Mouse (Mus musculus): Measurements from ENCODE around the gene Diaph3. TPM values are rescaled to one million over a fixed set of nuclear protein-coding genes. Genes with fewer than 3 reads are reported as not detected.

The Diaph3 gene
- total and polyA plus RNA-seq, 3 experiments = 16.2 to 36.9 (median 17.5) TPM

GRCm38 (mm10) chr14:86757604-86758520, 383.2 kb downstream of the Diaph3 start:
- no peak overlapping the region for H3K4me2 ChIP-seq (ENCODE audit: insufficient read depth, low read depth, poor library complexity, severe bottlenecking)
- dilution Hi-C loops (cut with MboI; ENCODE audit: extremely low pct_ligation_motif_present, extremely low pct_unique_long_range_greater_than_20kb, low sequenced_read_pairs) = no loop called here

GRCm38 (mm10) chr14:86757132-86757531, 383.9 kb downstream of the Diaph3 start:
- Histone ChIP-seq H3K4me1 (ENCODE audit: control insufficient read depth in 1 of 2, insufficient read depth in 2 of 2) (no peaks in the 10 kb centered on the region), H3K4me3 (replicated peaks in 1 of 3; ENCODE audit: low read depth in 2 of 3, low read length in 2 of 3, poor library complexity in 1 of 3) (no peak overlapping the region), H3K27ac (ENCODE audit: insufficient read depth, low read depth) (no peak overlapping the region), H3K9ac (ENCODE audit: insufficient read depth, low read depth) (no peak overlapping the region), H3K27me3 (replicated peaks) (no peaks in the 10 kb centered on the region), H3K79me2 (replicated peaks; ENCODE audit: control insufficient read depth, extremely low read depth, insufficient read depth, poor library complexity, severe bottlenecking) (no peaks in the 10 kb centered on the region), H3K9me3 (replicated peaks; ENCODE audit: low read length) (no peaks in the 10 kb centered on the region), H3K36me3 (replicated peaks in 1 of 2; ENCODE audit: control insufficient read depth in 1 of 2, insufficient read depth in 1 of 2, low read length in 1 of 2) (peaks cover 0 to 29% of the 10 kb centered on the region in 2 experiments), H3K4me2 (ENCODE audit: insufficient read depth, low read depth, poor library complexity, severe bottlenecking) (no peak overlapping the region)
- DNase-seq (ENCODE audit: extremely low read depth) = no peak
- in situ Hi-C loops (cut with MboI; ENCODE audit: low pct_ligation_motif_present, low pct_unique_long_range_greater_than_20kb, low sequenced_read_pairs) = no loop called here
- dilution Hi-C loops (cut with MboI; ENCODE audit: extremely low pct_ligation_motif_present, extremely low pct_unique_long_range_greater_than_20kb, low sequenced_read_pairs) = no loop called here
- TF ChIP-seq IRF4 (IDR thresholded peaks at IDR 0.05; ENCODE audit: low read depth, low read length) = no peak
- TF ChIP-seq MAX (IDR thresholded peaks at IDR 0.05; ENCODE audit: low read length) = no peak
- TF ChIP-seq NRF1 (IDR thresholded peaks at IDR 0.05; ENCODE audit: low read depth, low read length) = no peak
- TF ChIP-seq MEF2A (IDR thresholded peaks at IDR 0.05; ENCODE audit: borderline replicate concordance, low read depth, low read length) = no peak
- TF ChIP-seq MAZ (IDR thresholded peaks at IDR 0.05; ENCODE audit: low read depth, low read length) = no peak
- no peak for TF ChIP-seq GABPA (IDR thresholded peaks at IDR 0.05; ENCODE audit: insufficient replicate concordance, low read depth, low read length)
- TF ChIP-seq JUND (conservative IDR thresholded peaks at IDR 0.05; ENCODE audit: low read depth, low read length) = no peak
- no peak for TF ChIP-seq CHD1 (IDR thresholded peaks at IDR 0.05; ENCODE audit: low read depth, low read length)
- no peak for TF ChIP-seq POLR2A (IDR thresholded peaks at IDR 0.05; ENCODE audit: low read depth, low read length)
- no peak for TF ChIP-seq ZKSCAN1 (IDR thresholded peaks at IDR 0.05; ENCODE audit: borderline replicate concordance, low read depth, low read length)
- TF ChIP-seq MAFK (IDR thresholded peaks at IDR 0.05; ENCODE audit: insufficient replicate concordance, low read length) = no peak
- no peak for TF ChIP-seq SIN3A (IDR thresholded peaks at IDR 0.05; ENCODE audit: low read length)
- no peak for TF ChIP-seq TBP (conservative IDR thresholded peaks at IDR 0.05; ENCODE audit: low read depth, low read length)
- TF ChIP-seq TCF12 (IDR thresholded peaks at IDR 0.05; ENCODE audit: low read depth, low read length) = no peak
- no peak for TF ChIP-seq RAD21 (IDR thresholded peaks at IDR 0.05; ENCODE audit: low read depth, low read length)
- no peak for TF ChIP-seq SMC3 (IDR thresholded peaks at IDR 0.05; ENCODE audit: low read depth, low read length)
- no peak for TF ChIP-seq KAT2A (IDR thresholded peaks at IDR 0.05; ENCODE audit: insufficient replicate concordance, low read length)
- no peak for TF ChIP-seq CTCF (conservative IDR thresholded peaks at IDR 0.05 in 1 of 2, IDR thresholded peaks at IDR 0.05 in 1 of 2; ENCODE audit: low read depth in 2 of 2, low read length in 2 of 2)
- no peak for TF ChIP-seq CHD2 (IDR thresholded peaks at IDR 0.05; ENCODE audit: low read length)
- TF ChIP-seq ZMIZ1 (IDR thresholded peaks at IDR 0.05; ENCODE audit: low read depth, low read length) = no peak

More at GRCm38 (mm10) chr14:86757604-86758520, 383.2 kb downstream of the Diaph3 start:
- in situ Hi-C loops (cut with MboI; ENCODE audit: low pct_ligation_motif_present, low pct_unique_long_range_greater_than_20kb, low sequenced_read_pairs) = no loop called here
- Histone ChIP-seq H3K27ac (ENCODE audit: insufficient read depth, low read depth) (no peak overlapping the region), H3K9ac (ENCODE audit: insufficient read depth, low read depth) (no peak overlapping the region), H3K79me2 (replicated peaks; ENCODE audit: control insufficient read depth, extremely low read depth, insufficient read depth, poor library complexity, severe bottlenecking) (no peaks in the 10 kb centered on the region), H3K36me3 (replicated peaks in 1 of 2; ENCODE audit: control insufficient read depth in 1 of 2, insufficient read depth in 1 of 2, low read length in 1 of 2) (peaks cover 0 to 36% of the 10 kb centered on the region in 2 experiments), H3K9me3 (replicated peaks; ENCODE audit: low read length) (no peaks in the 10 kb centered on the region), H3K4me1 (ENCODE audit: control insufficient read depth in 1 of 2, insufficient read depth in 2 of 2) (no peaks in the 10 kb centered on the region), H3K4me3 (replicated peaks in 1 of 3; ENCODE audit: low read depth in 2 of 3, low read length in 2 of 3, poor library complexity in 1 of 3) (no peak overlapping the region), H3K27me3 (replicated peaks) (no peaks in the 10 kb centered on the region)
- TF ChIP-seq ZMIZ1 (IDR thresholded peaks at IDR 0.05; ENCODE audit: low read depth, low read length) = no peak
- no peak for TF ChIP-seq NRF1 (IDR thresholded peaks at IDR 0.05; ENCODE audit: low read depth, low read length)
- no peak for TF ChIP-seq TBP (conservative IDR thresholded peaks at IDR 0.05; ENCODE audit: low read depth, low read length)
- TF ChIP-seq UBTF (IDR thresholded peaks at IDR 0.05; ENCODE audit: low read depth, low read length) = no peak
- TF ChIP-seq POLR2AphosphoS2 (IDR thresholded peaks at IDR 0.05; ENCODE audit: low read depth, low read length) = no peak
- no peak for TF ChIP-seq HCFC1 (IDR thresholded peaks at IDR 0.05; ENCODE audit: low read depth, low read length)
- TF ChIP-seq IRF4 (IDR thresholded peaks at IDR 0.05; ENCODE audit: low read depth, low read length) = no peak
- no peak for TF ChIP-seq MXI1 (IDR thresholded peaks at IDR 0.05; ENCODE audit: low read depth, low read length)
- DNase-seq (ENCODE audit: extremely low read depth) = no peak
